Mouse (Mus musculus) liver, embryonic 12.5 days (tissue): Measurements from ENCODE around the gene Lst1. TPM values are rescaled to one million over a fixed set of nuclear protein-coding genes. Genes with fewer than 3 reads are reported as not detected.

Experiments used
- ATAC-seq: fragments of 200-750 bp; cut with Nextera tagmentation; 2 replicates; pipeline ENCODE4 v1.8.0; 2017; ENCODE audit warnings: moderate number of reproducible peaks, mild to moderate bottlenecking, moderate library complexity
- H3K27ac ChIP-seq: fragments of 300-500 bp; sonication (generic); 2 replicates; pipeline ENCODE4 v1.5.1; 2016; ENCODE audit warnings: mild to moderate bottlenecking
- H3K27me3 ChIP-seq: fragments of 300-500 bp; sonication (generic); replicated peaks from 2 replicates; pipeline ENCODE4 v1.6.1; 2016; ENCODE audit warnings: mild to moderate bottlenecking, moderate library complexity
- H3K36me3 ChIP-seq: fragments of 300-500 bp; sonication (generic); 2 replicates; pipeline ENCODE4 v1.6.1; 2016; ENCODE audit warnings: mild to moderate bottlenecking, moderate library complexity
- H3K4me1 ChIP-seq: fragments of 300-500 bp; sonication (generic); 2 replicates; pipeline ENCODE4 v1.6.1; 2016
- H3K4me2 ChIP-seq: fragments of 300-500 bp; sonication (generic); 2 replicates; pipeline ENCODE4 v1.6.1; 2016; ENCODE audit warnings: mild to moderate bottlenecking, moderate library complexity
- H3K4me3 ChIP-seq: fragments of 300-500 bp; sonication (generic); 2 replicates; pipeline ENCODE4 v1.5.1; 2016; ENCODE audit warnings: mild to moderate bottlenecking, moderate library complexity
- H3K9ac ChIP-seq: fragments of 300-500 bp; sonication (generic); 2 replicates; pipeline ENCODE4 v1.6.1; 2016; ENCODE audit warnings: mild to moderate bottlenecking, moderate library complexity
- H3K9me3 ChIP-seq: fragments of 300-500 bp; sonication (generic); replicated peaks from 2 replicates; pipeline ENCODE4 v1.6.1; 2016; ENCODE audit warnings: mild to moderate bottlenecking, moderate library complexity
- WGBS: fragments of 180-500 bp; shearing (Covaris S2); methylation state at CpG from one replicate; pipeline ENCODE4 v1.1.7; 2016; ENCODE audit not compliant: insufficient replicate concordance; 5-methylcytosine and 5-hydroxymethylcytosine counted together
- polyA plus RNA-seq: library from polyadenylated mRNA; unstranded; fragments of >200 nt; fragmentation: Nextera tagmentation; extraction: Ambion mirVana; gene quantifications from 2 replicates; pipeline ENCODE4 v1.2.1, GENCODE M21; 2016

Gene Lst1
- polyA plus RNA-seq, 1 experiment from 2014 or later: 23.7 TPM

DNA sequence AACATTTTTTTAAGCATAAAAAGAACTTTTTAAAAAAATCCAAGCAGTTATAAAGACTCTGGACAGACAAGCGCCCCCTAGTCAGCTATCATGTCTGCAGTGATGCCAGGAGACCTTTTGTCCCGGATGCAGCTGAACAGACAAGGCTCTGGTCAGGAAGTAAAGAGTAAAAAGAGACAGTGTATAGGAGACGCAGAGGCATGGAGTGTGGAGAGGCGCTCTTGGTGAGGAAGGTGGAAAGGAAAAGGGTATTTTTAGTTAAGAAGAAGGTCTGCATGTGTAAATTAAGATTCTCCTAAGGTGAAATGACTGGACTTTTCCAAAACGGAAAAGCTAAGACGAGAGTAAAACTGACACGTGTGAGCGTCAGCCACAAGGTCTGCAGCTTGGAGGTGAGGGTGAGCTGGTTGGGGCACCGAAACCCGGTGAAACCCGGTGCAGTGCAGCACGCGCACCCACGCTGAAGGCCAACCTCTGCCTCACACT, 38.4 kb upstream of the Lst1 start:
- 67% methylated on average over 14 of the region's 14 CpGs for WGBS
- H3K4me2 ChIP-seq: no peak overlapping the region
- no peak overlapping the region for H3K4me3 ChIP-seq
- H3K4me1 ChIP-seq: peaks cover 34% of the 10 kb centered on the region
- no peak overlapping the region for H3K9ac ChIP-seq
- H3K9me3 ChIP-seq: no peaks in the 10 kb centered on the region
- no peak overlapping the region for H3K27ac ChIP-seq
- H3K27me3 ChIP-seq: no peaks in the 10 kb centered on the region
- no peak for ATAC-seq
- H3K36me3 ChIP-seq: peaks cover 71% of the 10 kb centered on the region

DNA sequence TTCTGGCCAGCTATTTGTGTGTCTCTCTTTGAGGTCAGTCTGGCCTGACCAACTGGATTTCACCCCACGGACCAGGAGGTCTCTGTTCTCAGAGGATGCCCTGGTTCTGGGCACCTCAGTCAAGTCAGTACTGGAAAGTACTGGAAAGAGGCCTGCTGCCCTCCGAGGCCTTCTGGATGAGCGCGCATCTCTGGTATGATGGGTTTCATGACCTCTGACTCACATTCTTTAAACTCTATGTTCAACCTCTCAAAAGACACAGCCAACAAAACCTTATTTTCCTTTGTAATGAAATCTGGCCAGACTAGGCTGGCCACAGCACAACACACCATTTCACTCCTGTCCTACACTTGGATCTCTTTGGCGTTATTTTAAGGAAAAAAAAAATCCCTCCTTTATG, 37.2 kb upstream of the Lst1 start:
- no peaks in the 10 kb centered on the region for H3K27me3 ChIP-seq
- H3K4me1 ChIP-seq: peaks cover 27% of the 10 kb centered on the region
- no peak overlapping the region for H3K4me2 ChIP-seq
- H3K4me3 ChIP-seq: no peak overlapping the region
- no peak for ATAC-seq
- H3K9me3 ChIP-seq: no peaks in the 10 kb centered on the region
- peaks cover 69% of the 10 kb centered on the region for H3K36me3 ChIP-seq
- no peak overlapping the region for H3K9ac ChIP-seq
- WGBS: 90% methylated on average over 5 of the region's 5 CpGs
- no peak overlapping the region for H3K27ac ChIP-seq

DNA sequence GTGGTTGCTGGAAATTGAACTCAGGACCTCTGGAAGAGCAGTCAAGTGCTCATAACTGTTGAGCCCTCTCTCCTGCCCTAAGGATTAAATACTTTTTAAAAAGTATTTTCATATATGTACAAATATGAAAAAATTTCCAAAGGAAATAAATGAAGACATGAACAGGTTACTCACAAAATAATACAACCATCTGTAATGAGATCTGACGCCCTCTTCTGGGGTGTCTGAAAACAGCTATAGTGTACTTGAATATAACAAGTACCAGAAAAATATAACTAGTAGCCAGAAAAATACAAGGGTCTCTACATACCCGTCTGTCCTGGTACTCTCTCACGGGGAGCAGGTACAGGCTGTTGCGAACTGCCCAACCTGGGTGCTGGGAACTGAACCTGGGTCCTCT, 36.4 kb upstream of the Lst1 start:
- H3K36me3 ChIP-seq: peaks cover 69% of the 10 kb centered on the region
- no peaks in the 10 kb centered on the region for H3K9me3 ChIP-seq
- ATAC-seq: no peak
- H3K4me1 ChIP-seq: peaks cover 35% of the 10 kb centered on the region
- no peak overlapping the region for H3K27ac ChIP-seq
- 86% methylated on average over 4 of the region's 4 CpGs for WGBS
- H3K9ac ChIP-seq: no peak overlapping the region
- H3K27me3 ChIP-seq: no peaks in the 10 kb centered on the region
- H3K4me2 ChIP-seq: no peak overlapping the region
- H3K4me3 ChIP-seq: no peak overlapping the region

DNA sequence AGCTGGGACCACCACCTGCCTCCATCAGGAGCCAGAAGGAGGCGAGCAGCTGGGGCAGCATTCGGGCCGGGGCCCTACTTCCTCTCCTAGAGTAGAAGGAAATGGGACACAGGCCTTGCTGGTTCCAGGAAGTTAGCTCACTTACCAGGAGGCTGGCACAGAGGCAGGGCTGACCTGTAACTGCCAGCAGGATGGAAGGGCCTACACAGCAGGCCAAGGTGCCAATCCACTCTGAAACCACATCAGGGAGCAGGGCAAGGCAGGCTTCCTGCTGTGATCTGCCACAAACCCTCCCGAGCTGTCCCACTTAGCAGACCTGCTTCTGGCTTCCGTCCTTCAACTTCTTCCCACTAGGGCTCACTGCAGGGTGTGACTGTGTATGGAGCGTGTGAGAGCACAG, 34.1 kb upstream of the Lst1 start:
- peak overlapping the region; percentile 17; the same call in 1 of the 2 replicates for H3K27ac ChIP-seq
- no peak overlapping the region for H3K4me2 ChIP-seq
- no peak for ATAC-seq
- H3K36me3 ChIP-seq: peaks cover 47% of the 10 kb centered on the region
- H3K4me1 ChIP-seq: peaks cover 49% of the 10 kb centered on the region
- no peaks in the 10 kb centered on the region for H3K27me3 ChIP-seq
- no peak overlapping the region for H3K4me3 ChIP-seq
- WGBS: 52% methylated on average over 6 of the region's 6 CpGs
- no peak overlapping the region for H3K9ac ChIP-seq
- no peaks in the 10 kb centered on the region for H3K9me3 ChIP-seq

DNA sequence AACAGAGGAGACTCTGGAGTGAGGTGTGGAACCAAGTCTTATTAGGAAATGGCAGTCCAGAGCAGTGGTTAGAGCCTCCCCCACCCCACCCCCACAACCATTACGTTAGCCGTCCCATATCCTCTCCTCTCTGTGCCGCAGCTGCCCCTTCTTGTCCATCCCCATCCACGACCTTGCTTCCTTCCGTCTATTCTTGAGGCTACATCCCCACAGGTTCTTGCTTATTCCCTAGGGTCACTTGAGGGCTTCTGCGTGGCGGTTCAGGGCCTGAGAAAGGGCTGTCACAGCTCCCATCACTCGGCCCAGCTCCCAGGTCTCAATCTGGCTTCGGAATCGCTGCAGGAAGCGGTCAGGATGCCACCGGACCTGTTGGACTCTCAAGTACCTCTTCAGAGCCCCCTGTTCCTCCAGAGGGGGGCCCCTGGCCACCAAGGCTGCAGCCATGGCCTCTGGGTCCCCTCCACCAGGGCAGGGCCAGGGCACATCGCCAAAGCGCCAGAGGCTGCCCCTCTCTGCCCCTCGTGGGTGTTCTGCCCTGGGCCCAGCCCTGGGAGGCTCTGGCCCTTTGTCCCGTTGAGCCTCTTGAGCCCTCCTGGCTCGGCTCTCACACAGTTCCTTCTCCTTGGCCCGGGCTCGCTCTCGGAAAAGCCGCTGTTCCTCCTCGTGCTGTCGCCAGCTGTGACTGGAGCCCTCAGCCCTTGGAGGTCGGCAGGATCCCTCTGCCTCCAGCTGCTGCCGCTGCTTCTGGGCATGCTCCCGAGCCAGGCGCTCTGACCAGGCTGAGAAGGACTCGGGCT, 32.1 kb upstream of the Lst1 start, which contains the start of gene Gm16181:
Gm16181 (plus strand) TSS at position 679 of the 797 bp plus-strand sequence.
- Histone ChIP-seq H3K9me3 (no peaks in the 10 kb centered on the region), H3K4me3 (no peak within 1 kb of the TSS), H3K36me3 (peaks cover 43% of the 10 kb centered on the region), H3K27me3 (no peaks in the 10 kb centered on the region), H3K27ac (peak within 1 kb of the TSS; percentile 48), H3K4me2 (no peak within 1 kb of the TSS), H3K4me1 (peaks cover 36% of the 10 kb centered on the region), H3K9ac (no peak within 1 kb of the TSS)
- 57% methylated on average over 28 of the region's 28 CpGs for WGBS
- no peak; the same call in 1 of the 2 replicates for ATAC-seq

DNA sequence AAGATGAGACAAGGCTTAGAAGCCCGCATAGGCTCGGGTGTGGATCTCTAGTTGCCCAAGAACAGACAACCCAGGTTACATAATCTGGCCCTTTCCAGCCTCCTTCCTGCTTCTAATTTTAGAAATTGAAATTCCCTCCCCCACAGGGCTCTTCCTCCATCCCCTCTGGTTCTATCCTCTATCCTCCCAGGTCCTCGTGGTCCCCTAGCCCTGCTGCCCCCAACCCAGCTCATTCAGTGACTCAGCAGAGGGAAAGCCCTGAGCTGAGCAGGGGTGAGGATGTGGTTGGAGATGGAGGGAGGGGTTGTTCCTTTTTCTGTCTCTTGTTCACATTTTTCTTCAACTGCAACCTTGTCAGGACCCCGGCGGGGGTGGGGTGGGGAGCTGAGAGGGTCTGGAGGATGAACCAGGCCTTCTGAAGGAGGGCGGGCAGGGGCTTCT, 31.4 kb upstream of the Lst1 start:
- no peak for ATAC-seq
- peaks cover 40% of the 10 kb centered on the region for H3K4me1 ChIP-seq
- 0 out of 2 replicates have a peak, but pooled peaks cover 5% of the 10 kb centered on the region for H3K27me3 ChIP-seq
- peak overlapping the region; percentile 4; the same call in 1 of the 2 replicates for H3K27ac ChIP-seq
- H3K9me3 ChIP-seq: no peaks in the 10 kb centered on the region
- H3K4me2 ChIP-seq: no peak overlapping the region
- no peak overlapping the region for H3K9ac ChIP-seq
- H3K36me3 ChIP-seq: peaks cover 35% of the 10 kb centered on the region
- WGBS: 16% methylated on average over 6 of the region's 6 CpGs
- no peak overlapping the region for H3K4me3 ChIP-seq

DNA sequence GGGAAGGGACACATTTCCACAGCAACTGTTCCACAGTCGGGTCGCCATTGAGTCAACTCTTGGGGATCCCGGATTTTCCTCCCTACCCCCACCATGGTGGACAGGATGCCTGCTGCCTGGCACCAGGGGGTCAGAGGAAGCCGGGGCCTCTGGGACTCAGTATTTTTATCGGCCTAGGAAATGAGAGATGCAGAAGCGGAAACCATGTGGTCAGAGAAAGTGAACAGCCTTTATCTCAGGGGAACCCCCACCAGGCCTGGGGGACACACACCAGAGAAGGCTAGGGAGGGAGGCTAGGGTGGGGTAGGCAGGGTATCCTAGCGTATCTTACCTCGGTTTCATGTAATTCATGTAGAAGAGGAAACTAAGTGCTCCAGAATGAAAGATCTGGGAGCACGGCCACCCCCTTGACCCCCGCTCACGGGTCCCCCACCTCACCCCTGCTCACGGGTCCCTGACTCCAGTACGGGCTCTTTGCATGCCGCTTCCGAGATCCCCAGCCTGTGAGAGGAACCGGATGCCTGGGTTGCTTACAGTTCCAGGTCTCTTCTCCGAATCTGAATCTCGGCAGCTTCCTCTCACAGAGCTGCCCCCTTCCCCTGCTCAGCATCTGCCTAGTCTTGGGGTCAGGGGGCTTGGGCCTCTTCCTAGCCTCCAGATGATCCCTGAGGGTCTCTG, 30.4 kb upstream of the Lst1 start:
- H3K9ac ChIP-seq: no peak overlapping the region
- H3K9me3 ChIP-seq: no peaks in the 10 kb centered on the region
- ATAC-seq: peak; percentile 32
- H3K4me1 ChIP-seq: peaks cover 43% of the 10 kb centered on the region
- H3K27me3 ChIP-seq: 0 out of 2 replicates have a peak, but pooled peaks cover 12% of the 10 kb centered on the region
- no peak overlapping the region for H3K4me3 ChIP-seq
- peak overlapping the region; percentile 26 for H3K4me2 ChIP-seq
- 15% methylated on average over 18 of the region's 18 CpGs for WGBS
- H3K36me3 ChIP-seq: peaks cover 32% of the 10 kb centered on the region
- peak overlapping the region; percentile 62; the same call in 1 of the 2 replicates for H3K27ac ChIP-seq

DNA sequence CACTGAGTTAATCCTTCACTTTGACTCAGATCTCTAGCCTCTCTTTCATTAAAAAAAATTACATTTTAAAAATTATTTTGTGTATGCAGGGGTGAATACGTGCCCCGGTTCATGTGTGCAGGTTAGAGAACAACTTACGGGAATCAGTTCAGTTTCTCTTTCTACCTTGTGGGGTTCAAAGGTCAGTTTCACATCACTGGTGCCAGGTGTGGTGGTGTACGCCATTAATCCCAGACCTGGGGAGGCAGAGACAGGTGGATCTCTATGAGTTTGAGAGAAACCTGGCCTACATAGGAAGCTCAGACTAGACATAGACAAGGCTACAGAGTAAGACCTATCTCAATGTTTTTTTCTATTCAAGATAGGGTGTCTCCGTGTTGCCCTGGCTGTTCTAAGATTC, 24.8 kb upstream of the Lst1 start:
- ATAC-seq: no peak
- H3K9me3 ChIP-seq: no peaks in the 10 kb centered on the region
- WGBS: 73% methylated on average over 5 of the region's 5 CpGs

DNA sequence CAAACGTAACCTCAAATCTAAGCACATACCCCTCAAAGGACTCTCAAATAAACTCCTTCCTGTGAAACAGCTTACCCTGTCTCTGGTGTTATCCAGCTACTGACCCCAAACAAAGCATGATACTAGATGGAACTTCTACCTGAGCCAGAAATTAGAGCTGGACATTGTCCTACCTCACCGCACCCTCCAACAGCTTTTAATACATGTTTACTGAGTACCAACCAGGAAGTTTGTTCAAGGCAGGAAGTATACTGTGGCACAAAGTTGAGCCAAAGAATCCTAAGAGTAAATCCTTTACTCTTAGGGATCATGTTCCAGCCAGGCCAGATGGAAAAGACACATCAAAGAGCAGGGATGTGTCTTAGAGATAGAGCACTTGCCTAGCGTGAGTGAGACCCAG, 22.4 kb upstream of the Lst1 start:
- Histone ChIP-seq H3K27me3 (peaks cover 19% of the 10 kb centered on the region; the same call in 1 of the 2 replicates), H3K36me3 (no peaks in the 10 kb centered on the region), H3K4me2 (no peak overlapping the region), H3K4me1 (0 out of 2 replicates have a peak, but pooled peaks cover 7% of the 10 kb centered on the region), H3K9ac (no peak overlapping the region), H3K9me3 (no peaks in the 10 kb centered on the region), H3K27ac (no peak overlapping the region), H3K4me3 (no peak overlapping the region)
- WGBS: 58% methylated on average over 3 of the region's 3 CpGs
- ATAC-seq: no peak

More for the DNA sequence above, 24.8 kb upstream of the Lst1 start:
- Histone ChIP-seq H3K27ac (no peak overlapping the region), H3K4me3 (no peak overlapping the region), H3K4me1 (0 out of 2 replicates have a peak, but pooled peaks cover 7% of the 10 kb centered on the region), H3K27me3 (peaks cover 19% of the 10 kb centered on the region; the same call in 1 of the 2 replicates), H3K9ac (no peak overlapping the region), H3K36me3 (no peaks in the 10 kb centered on the region), H3K4me2 (no peak overlapping the region)

DNA sequence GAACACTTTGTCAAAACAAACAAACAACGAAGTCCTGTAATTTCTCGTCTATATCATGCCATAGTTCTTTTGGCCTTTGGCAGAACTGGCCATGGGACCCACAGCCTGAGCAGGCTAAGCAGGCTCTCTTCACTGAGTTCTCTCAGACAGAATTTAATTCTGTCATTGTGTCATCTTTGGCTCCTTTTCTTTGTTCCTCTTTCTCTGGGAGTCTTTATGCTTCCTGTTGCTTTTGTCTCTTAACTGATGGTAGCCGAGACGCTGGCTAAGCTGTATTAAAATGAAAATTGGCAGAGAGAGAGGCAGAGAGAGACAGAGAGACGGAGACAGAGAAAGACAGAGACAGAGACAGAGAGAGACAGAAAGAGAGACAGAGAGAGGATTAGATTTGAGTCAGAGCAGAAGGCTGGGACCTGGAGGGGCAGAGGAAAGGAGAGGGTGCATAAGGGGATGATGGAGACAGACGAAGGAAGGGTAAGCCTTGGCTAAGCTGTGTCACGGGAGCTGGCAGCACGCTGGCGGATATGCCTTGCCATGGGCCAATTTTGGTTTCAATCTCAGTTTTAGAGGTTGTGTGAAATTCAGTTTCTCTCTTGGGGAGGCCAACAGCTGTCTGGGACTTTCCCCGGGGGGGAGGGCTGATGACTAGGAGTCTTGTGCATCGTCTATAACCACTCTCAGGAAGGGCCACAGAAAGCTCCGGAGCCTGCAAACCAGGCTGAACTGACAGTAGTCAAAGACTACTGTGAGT, 21.7 kb upstream of the Lst1 start:
- no peaks in the 10 kb centered on the region for H3K36me3 ChIP-seq
- peaks cover 23% of the 10 kb centered on the region for H3K27me3 ChIP-seq
- 45% methylated on average over 12 of the region's 12 CpGs for WGBS
- 0 out of 2 replicates have a peak, but pooled peaks cover 6% of the 10 kb centered on the region for H3K4me1 ChIP-seq
- no peak overlapping the region for H3K27ac ChIP-seq
- H3K4me3 ChIP-seq: no peak overlapping the region
- ATAC-seq: no peak
- no peaks in the 10 kb centered on the region for H3K9me3 ChIP-seq
- no peak overlapping the region for H3K4me2 ChIP-seq
- no peak overlapping the region for H3K9ac ChIP-seq

DNA sequence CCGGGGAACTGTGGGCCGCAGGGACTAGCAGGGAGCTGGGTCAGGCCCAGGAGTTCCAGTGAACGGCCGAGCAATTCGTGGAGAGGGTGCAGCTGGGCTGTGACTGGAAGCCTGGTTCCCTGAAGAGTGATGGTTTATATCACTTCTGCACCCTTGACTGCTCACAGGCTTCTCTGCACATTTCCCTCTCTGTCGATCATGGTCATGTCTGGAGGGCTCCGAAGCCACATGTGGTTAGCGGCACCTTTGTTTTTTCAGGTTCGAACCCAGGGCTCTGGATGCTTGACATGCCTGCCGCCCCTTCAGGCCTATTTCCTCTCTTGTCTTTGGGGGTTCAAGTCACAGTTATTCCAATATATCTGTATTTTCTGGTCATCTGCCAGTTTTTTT, 17.1 kb upstream of the Lst1 start:
- Histone ChIP-seq H3K36me3 (no peaks in the 10 kb centered on the region), H3K27me3 (peaks cover 56% of the 10 kb centered on the region), H3K4me3 (no peak overlapping the region), H3K9ac (no peak overlapping the region), H3K27ac (no peak overlapping the region), H3K4me1 (0 out of 2 replicates have a peak, but pooled peaks cover 9% of the 10 kb centered on the region), H3K9me3 (no peaks in the 10 kb centered on the region), H3K4me2 (no peak overlapping the region)
- no peak for ATAC-seq
- 49% methylated on average over 10 of the region's 10 CpGs for WGBS
